Mouse (Mus musculus): ENCODE results near the gene Utrn.

Gene Utrn

GRCm38 (mm10) chr10:12591946-12592345, 277.2 kb downstream of the Utrn start:
- DNase-seq (ENCODE audit: low spot score), result no peak

- no peak for DNase-seq (ENCODE audit: low spot score)
These were observed 281.1 kb downstream of the Utrn start for GRCm38 (mm10) chr10:12588051-12588450.

- no peak for DNase-seq (ENCODE audit: low spot score)
These were observed 281.8 kb downstream of the Utrn start for GRCm38 (mm10) chr10:12587318-12587717.

- no peak for DNase-seq (ENCODE audit: low spot score)
These were observed 282.3 kb downstream of the Utrn start for GRCm38 (mm10) chr10:12586825-12587224.

- DNase-seq (ENCODE audit: low spot score), result no peak
These were observed 283.0 kb downstream of the Utrn start for GRCm38 (mm10) chr10:12586200-12586599.

GRCm38 (mm10) chr10:12583473-12583872, 285.7 kb downstream of the Utrn start:
- no peak for DNase-seq (ENCODE audit: low spot score)

- no peak for DNase-seq (ENCODE audit: low spot score)
These were observed 290.1 kb downstream of the Utrn start for GRCm38 (mm10) chr10:12579048-12579447.

GRCm38 (mm10) chr10:12575849-12576435, 293.2 kb downstream of the Utrn start:
- DNase-seq (ENCODE audit: low spot score), result no peak

GRCm38 (mm10) chr10:12574760-12575159, 294.4 kb downstream of the Utrn start:
- DNase-seq (ENCODE audit: low spot score), result no peak

- DNase-seq (ENCODE audit: low spot score), result no peak
These were observed 295.6 kb downstream of the Utrn start for GRCm38 (mm10) chr10:12573601-12574000.

- no peak for DNase-seq (ENCODE audit: low spot score)
These were observed 296.4 kb downstream of the Utrn start for GRCm38 (mm10) chr10:12572759-12573158.

- no peak for DNase-seq (ENCODE audit: low spot score)
These were observed 304.7 kb downstream of the Utrn start for GRCm38 (mm10) chr10:12564425-12564824.

- no peak for DNase-seq (ENCODE audit: low spot score)
These were observed 310.4 kb downstream of the Utrn start for GRCm38 (mm10) chr10:12558810-12559209.

GRCm38 (mm10) chr10:12554090-12554718, 315.0 kb downstream of the Utrn start:
- no peak for DNase-seq (ENCODE audit: low spot score)

- DNase-seq (ENCODE audit: low spot score), result no peak
These were observed 316.3 kb downstream of the Utrn start for GRCm38 (mm10) chr10:12552890-12553278.

GRCm38 (mm10) chr10:12552196-12552889, 316.8 kb downstream of the Utrn start:
- DNase-seq (ENCODE audit: low spot score), result no peak

- no peak for DNase-seq (ENCODE audit: low spot score)
These were observed 317.4 kb downstream of the Utrn start for GRCm38 (mm10) chr10:12551735-12552134.

- no peak for DNase-seq (ENCODE audit: low spot score)
These were observed 319.1 kb downstream of the Utrn start for GRCm38 (mm10) chr10:12549945-12550540.

GRCm38 (mm10) chr10:12549261-12549660, 319.9 kb downstream of the Utrn start:
- no peak for DNase-seq (ENCODE audit: low spot score)

- no peak for DNase-seq (ENCODE audit: low spot score)
These were observed 320.5 kb downstream of the Utrn start for GRCm38 (mm10) chr10:12548616-12549084.

GRCm38 (mm10) chr10:12547037-12547625, 322.0 kb downstream of the Utrn start:
- no peak for DNase-seq (ENCODE audit: low spot score)

GRCm38 (mm10) chr10:12545440-12545839, 323.7 kb downstream of the Utrn start:
- DNase-seq (ENCODE audit: low spot score), result no peak
